Mouse (Mus musculus): ENCODE measurements around the gene Hdac7. TPM values are rescaled to one million over a fixed set of nuclear protein-coding genes. Genes with fewer than 3 reads are reported as not detected.

The Hdac7 gene
- polyA plus RNA-seq, 1 experiment from 2014 or later: 24.1 TPM

GRCm38 (mm10) chr15:97839473-97839872, 4.8 kb downstream of the Hdac7 start:
- Histone ChIP-seq H3K9ac (no peak overlapping the region), H3K27ac (no peak overlapping the region), H3K9me3 (no peaks in the 10 kb centered on the region), H3K4me3 (replicated peaks) (no peak overlapping the region), H3K4me1 (peaks cover 15% of the 10 kb centered on the region; the same call in 1 of the 2 replicates), H3K27me3 (0 out of 2 replicates have a peak, but pooled peaks cover 14% of the 10 kb centered on the region), H3K4me2 (no peak overlapping the region), H3K36me3 (replicated peaks) (no peaks in the 10 kb centered on the region)
- 76% methylated on average over 4 of the region's 4 CpGs for WGBS
- no peak for ATAC-seq (ENCODE audit: low FRiP score)

- peaks cover 17% of the 10 kb centered on the region; the same call in 1 of the 2 replicates for H3K27me3 ChIP-seq
- ATAC-seq (ENCODE audit: low FRiP score): no peak
- no peak overlapping the region for H3K9ac ChIP-seq
- peaks cover 15% of the 10 kb centered on the region; the same call in 1 of the 2 replicates for H3K4me1 ChIP-seq
- H3K4me3 ChIP-seq (replicated peaks): no peak overlapping the region
- H3K9me3 ChIP-seq: no peaks in the 10 kb centered on the region
- H3K4me2 ChIP-seq: no peak overlapping the region
- no peaks in the 10 kb centered on the region for H3K36me3 ChIP-seq (replicated peaks)
- no peak overlapping the region for H3K27ac ChIP-seq
- 95% methylated on average over 2 of the region's 2 CpGs for WGBS
Observed at GRCm38 (mm10) chr15:97839012-97839411, 5.3 kb downstream of the Hdac7 start.

- no peak for ATAC-seq (ENCODE audit: low FRiP score)
- Histone ChIP-seq H3K27ac (no peak overlapping the region), H3K9me3 (no peaks in the 10 kb centered on the region), H3K36me3 (replicated peaks) (no peaks in the 10 kb centered on the region), H3K4me1 (peaks cover 15% of the 10 kb centered on the region; the same call in 1 of the 2 replicates), H3K4me2 (no peak overlapping the region), H3K27me3 (peaks cover 21% of the 10 kb centered on the region; the same call in 1 of the 2 replicates), H3K4me3 (replicated peaks) (no peak overlapping the region), H3K9ac (no peak overlapping the region)
- 74% methylated on average over 4 of the region's 4 CpGs for WGBS
Observed at GRCm38 (mm10) chr15:97838395-97838794, 5.9 kb downstream of the Hdac7 start.

- Histone ChIP-seq H3K27ac (no peak overlapping the region), H3K36me3 (replicated peaks) (no peaks in the 10 kb centered on the region), H3K4me3 (replicated peaks) (no peak overlapping the region), H3K4me1 (peaks cover 23% of the 10 kb centered on the region), H3K4me2 (no peak overlapping the region), H3K9me3 (no peaks in the 10 kb centered on the region), H3K27me3 (peaks cover 24% of the 10 kb centered on the region; the same call in 1 of the 2 replicates), H3K9ac (no peak overlapping the region)
- no peak for ATAC-seq (ENCODE audit: low FRiP score)
- WGBS: 37% methylated on average over 8 of the region's 8 CpGs
Observed at GRCm38 (mm10) chr15:97837491-97838061, 6.7 kb downstream of the Hdac7 start.

- no peaks in the 10 kb centered on the region for H3K36me3 ChIP-seq (replicated peaks)
- WGBS: 79% methylated on average over 8 of the region's 8 CpGs
- ATAC-seq (ENCODE audit: low FRiP score): no peak
- peaks cover 30% of the 10 kb centered on the region for H3K4me1 ChIP-seq
- H3K9ac ChIP-seq: no peak overlapping the region
- no peak overlapping the region for H3K27ac ChIP-seq
- H3K27me3 ChIP-seq: peaks cover 29% of the 10 kb centered on the region; the same call in 1 of the 2 replicates
- no peak overlapping the region for H3K4me2 ChIP-seq
- no peaks in the 10 kb centered on the region for H3K9me3 ChIP-seq
- H3K4me3 ChIP-seq (replicated peaks): no peak overlapping the region
Observed at GRCm38 (mm10) chr15:97836894-97837247, 7.4 kb downstream of the Hdac7 start.

- H3K4me2 ChIP-seq: no peak overlapping the region
- peaks cover 29% of the 10 kb centered on the region; the same call in 1 of the 2 replicates for H3K27me3 ChIP-seq
- WGBS: 57% methylated on average over 17 of the region's 17 CpGs
- no peak for ATAC-seq (ENCODE audit: low FRiP score)
- H3K9me3 ChIP-seq: no peaks in the 10 kb centered on the region
- no peaks in the 10 kb centered on the region for H3K36me3 ChIP-seq (replicated peaks)
- H3K27ac ChIP-seq: no peak overlapping the region
- H3K4me3 ChIP-seq (replicated peaks): no peak overlapping the region
- peaks cover 32% of the 10 kb centered on the region for H3K4me1 ChIP-seq
- no peak overlapping the region for H3K9ac ChIP-seq
Observed at GRCm38 (mm10) chr15:97836153-97836893, 8.0 kb downstream of the Hdac7 start.

- no peak overlapping the region for H3K4me2 ChIP-seq
- no peak for ATAC-seq (ENCODE audit: low FRiP score)
- peaks cover 54% of the 10 kb centered on the region for H3K4me1 ChIP-seq
- no peaks in the 10 kb centered on the region for H3K36me3 ChIP-seq (replicated peaks)
- no peak overlapping the region for H3K27ac ChIP-seq
- no peak overlapping the region for H3K9ac ChIP-seq
- no peaks in the 10 kb centered on the region for H3K9me3 ChIP-seq
- 50% methylated on average over 9 of the region's 9 CpGs for WGBS
- H3K4me3 ChIP-seq (replicated peaks): no peak overlapping the region
- peaks cover 24% of the 10 kb centered on the region; the same call in 1 of the 2 replicates for H3K27me3 ChIP-seq
Observed at GRCm38 (mm10) chr15:97832764-97833479, 11.4 kb downstream of the Hdac7 start.

- peak overlapping the region; percentile 99 for H3K9ac ChIP-seq
- H3K4me3 ChIP-seq (replicated peaks): peak overlapping the region; percentile 91
- peak overlapping the region; percentile 85 for H3K4me2 ChIP-seq
- H3K9me3 ChIP-seq: no peaks in the 10 kb centered on the region
- peaks cover 50% of the 10 kb centered on the region for H3K4me1 ChIP-seq
- no peaks in the 10 kb centered on the region for H3K36me3 ChIP-seq (replicated peaks)
- no peak; the same call in 1 of the 2 replicates for ATAC-seq (ENCODE audit: low FRiP score)
- 12% methylated on average over 10 of the region's 10 CpGs for WGBS
- peak overlapping the region; percentile 93 for H3K27ac ChIP-seq
- H3K27me3 ChIP-seq: peaks cover 24% of the 10 kb centered on the region; the same call in 1 of the 2 replicates
Observed at GRCm38 (mm10) chr15:97831987-97832640, 12.2 kb downstream of the Hdac7 start.

- H3K9me3 ChIP-seq: no peaks in the 10 kb centered on the region
- H3K27me3 ChIP-seq: peaks cover 25% of the 10 kb centered on the region; the same call in 1 of the 2 replicates
- under 1% methylated on average over 63 of the region's 84 CpGs for WGBS
- H3K27ac ChIP-seq: peak overlapping the region; percentile 93
- ATAC-seq (ENCODE audit: low FRiP score): peak; percentile 90
- no peaks in the 10 kb centered on the region for H3K36me3 ChIP-seq (replicated peaks)
- H3K4me3 ChIP-seq (replicated peaks): peak overlapping the region; percentile 91
- peak overlapping the region; percentile 99 for H3K9ac ChIP-seq
- peak overlapping the region; percentile 85 for H3K4me2 ChIP-seq
- peaks cover 52% of the 10 kb centered on the region for H3K4me1 ChIP-seq
Observed at GRCm38 (mm10) chr15:97831242-97831986, 12.9 kb downstream of the Hdac7 start.

- Histone ChIP-seq H3K4me3 (replicated peaks) (peak overlapping the region; percentile 91), H3K9me3 (no peaks in the 10 kb centered on the region), H3K4me2 (peak overlapping the region; percentile 85), H3K9ac (peak overlapping the region; percentile 99), H3K27ac (peak overlapping the region; percentile 93), H3K36me3 (replicated peaks) (no peaks in the 10 kb centered on the region), H3K4me1 (peaks cover 58% of the 10 kb centered on the region), H3K27me3 (peaks cover 29% of the 10 kb centered on the region; the same call in 1 of the 2 replicates)
- ATAC-seq (ENCODE audit: low FRiP score): peak; percentile 61
- 2% methylated on average over 35 of the region's 39 CpGs for WGBS
Observed at GRCm38 (mm10) chr15:97830788-97831241, 13.5 kb downstream of the Hdac7 start.

- Histone ChIP-seq H3K27ac (peak overlapping the region; percentile 93), H3K9me3 (no peaks in the 10 kb centered on the region), H3K4me1 (peaks cover 62% of the 10 kb centered on the region), H3K36me3 (replicated peaks) (no peaks in the 10 kb centered on the region), H3K4me3 (replicated peaks) (peak overlapping the region; percentile 91), H3K4me2 (peak overlapping the region; percentile 85), H3K27me3 (peaks cover 32% of the 10 kb centered on the region; the same call in 1 of the 2 replicates), H3K9ac (peak overlapping the region; percentile 99)
- no peak for ATAC-seq (ENCODE audit: low FRiP score)
- 12% methylated on average over 12 of the region's 12 CpGs for WGBS
Observed at GRCm38 (mm10) chr15:97830253-97830787, 14.0 kb downstream of the Hdac7 start.
